Mouse (Mus musculus) liver, embryonic 14.5 days (tissue): ENCODE measurements around the gene Sh3tc1. TPM values are rescaled to one million over a fixed set of nuclear protein-coding genes. Genes with fewer than 3 reads are reported as not detected.

ENCODE experiments used
- ATAC-seq: fragments of 200-750 bp; cut with Nextera tagmentation; 2 replicates; pipeline ENCODE4 v1.8.0; 2017; ENCODE audit warnings: moderate number of reproducible peaks, mild to moderate bottlenecking, moderate library complexity; ENCODE audit not compliant: insufficient read depth
- DNase-seq, 3 experiments: peaks; one replicate each; pipeline ENCODE4 v3.0.0-alpha.2; 2012 to 2013; ENCODE audit warnings: low read depth in 3 of 3, low spot score in 3 of 3
- H3K27ac ChIP-seq: fragments of 300-500 bp; sonication (generic); 2 replicates; pipeline ENCODE4 v1.5.1; 2014; ENCODE audit warnings: moderate library complexity, mild to moderate bottlenecking, control low read depth, inconsistent platforms
- H3K27me3 ChIP-seq: fragments of 300-500 bp; sonication (generic); 2 replicates; pipeline ENCODE4 v1.6.1; 2014; ENCODE audit warnings: mild to moderate bottlenecking, low read length, moderate library complexity; ENCODE audit not compliant: control insufficient read depth, insufficient read depth
- H3K36me3 ChIP-seq: fragments of 300-500 bp; sonication (generic); replicated peaks from 2 replicates; pipeline ENCODE4 v1.6.1; 2014; ENCODE audit warnings: low read depth; ENCODE audit not compliant: control insufficient read depth, insufficient read depth
- H3K4me1 ChIP-seq, 2 experiments: fragments of 200-500 bp in 1 of 2; fragments of 300-500 bp in 1 of 2; sonication (generic) in 1 of 2; replicated peaks; 2 replicates each; pipeline ENCODE4 v1.6.1; 2012 to 2014; ENCODE audit warnings: antibody characterized with exemption in 1 of 2, inconsistent platforms in 1 of 2, low read length in 1 of 2; ENCODE audit not compliant: control insufficient read depth in 2 of 2, insufficient read depth in 2 of 2
- H3K4me2 ChIP-seq: fragments of 300-500 bp; sonication (generic); 2 replicates; pipeline ENCODE4 v1.6.1; 2014; ENCODE audit warnings: low read depth, mild to moderate bottlenecking, control low read depth, moderate library complexity
- H3K4me3 ChIP-seq, 2 experiments: fragments of 200-500 bp in 1 of 2; fragments of 300-500 bp in 1 of 2; sonication (generic) in 1 of 2; 2 replicates each; pipeline ENCODE4 v1.5.1; 2012 to 2014; ENCODE audit warnings: low read depth in 2 of 2, low read length in 2 of 2, mild to moderate bottlenecking in 2 of 2, control low read depth in 1 of 2, inconsistent platforms in 1 of 2, moderate library complexity in 1 of 2; ENCODE audit not compliant: insufficient read depth in 1 of 2
- H3K9ac ChIP-seq: fragments of 300-500 bp; sonication (generic); replicated peaks from 2 replicates; pipeline ENCODE4 v1.6.1; 2014; ENCODE audit warnings: mild to moderate bottlenecking, control low read depth, moderate library complexity
- H3K9me3 ChIP-seq: fragments of 300-500 bp; sonication (generic); 2 replicates; pipeline ENCODE4 v1.6.1; 2016; ENCODE audit warnings: low read length, mixed read lengths; ENCODE audit not compliant: control insufficient read depth
- CTCF ChIP-seq: IDR thresholded peaks from 2 replicates; pipeline ENCODE4 v1.5.1; 2016; ENCODE audit warnings: antibody characterized with exemption, low read depth, control low read depth
- EP300 ChIP-seq: IDR thresholded peaks from 2 replicates; pipeline ENCODE4 v1.6.1; 2016; ENCODE audit warnings: antibody characterized with exemption, low read depth
- WGBS: fragments of 180-500 bp; shearing (Covaris S2); extraction: QIAGEN DNeasy Blood & Tissue Kit; methylation state at CpG from one replicate; pipeline ENCODE4 v1.1.7; 2014; ENCODE audit not compliant: insufficient replicate concordance; 5-methylcytosine and 5-hydroxymethylcytosine counted together
- polyA plus RNA-seq, 2 experiments: library from polyadenylated mRNA; depleted of rRNA in 1 of 2; stranded (reverse) in 1 of 2; unstranded in 1 of 2; fragments of >200 nt; fragmentation: Nextera tagmentation in 1 of 2; extraction: Ambion mirVana in 1 of 2; gene quantifications; 2 replicates each; pipeline versions ENCODE4 v1.2.1 to v1.2.3; 2012 to 2014

The Sh3tc1 gene
- polyA plus RNA-seq, 2 experiments: 0.93 to 1.8 TPM

- H3K4me3 ChIP-seq: no peak overlapping the region
- no peaks in the 10 kb centered on the region for H3K4me1 ChIP-seq
- TF ChIP-seq CTCF (no peak), EP300 (no peak)
- DNase-seq (no peak), ATAC-seq (no peak)
- 68% methylated on average over 2 of the region's 2 CpGs for WGBS
- no peak overlapping the region for H3K4me2 ChIP-seq
- no peak overlapping the region for H3K9ac ChIP-seq
- H3K36me3 ChIP-seq: no peaks in the 10 kb centered on the region
- H3K27me3 ChIP-seq: no peaks in the 10 kb centered on the region
- H3K9me3 ChIP-seq: no peaks in the 10 kb centered on the region
- no peak overlapping the region for H3K27ac ChIP-seq
These were observed 782 bp downstream of the Sh3tc1 start for GRCm38 (mm10) chr5:35739005-35739404.

DNA sequence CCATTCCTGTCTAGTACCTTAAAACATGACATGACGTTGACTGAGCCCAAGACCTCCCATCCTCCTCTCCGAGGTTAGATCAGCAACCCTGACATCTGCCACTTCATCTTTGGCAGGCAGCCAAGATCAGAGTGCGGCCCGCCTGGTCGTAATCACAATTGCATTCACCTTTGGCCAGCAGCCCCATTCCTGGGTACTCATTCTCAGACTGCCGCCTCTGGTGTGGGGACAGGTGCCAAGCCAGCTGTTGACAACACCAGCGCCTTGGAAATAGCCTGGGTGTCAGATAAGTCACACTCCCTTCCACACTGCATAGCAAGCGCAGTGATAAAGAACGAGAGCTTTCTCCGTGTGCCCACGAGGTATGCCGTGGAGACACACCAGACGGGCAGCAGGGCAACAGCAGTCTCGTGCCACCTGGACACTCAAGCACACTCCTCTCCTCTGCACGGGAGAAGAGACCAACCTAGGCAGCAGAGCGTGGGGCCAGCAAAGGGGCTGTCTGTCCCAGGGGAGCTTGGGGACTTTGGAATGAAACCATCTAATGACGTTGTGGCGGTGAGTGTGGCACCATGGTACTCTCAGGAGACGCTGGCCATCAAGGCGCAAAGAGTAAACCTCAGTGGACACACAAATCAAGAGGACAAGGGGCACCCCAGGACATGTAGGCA, 2.4 kb downstream of the Sh3tc1 start:
- no peak for TF ChIP-seq EP300
- TF ChIP-seq CTCF: no peak
- no peaks in the 10 kb centered on the region for H3K9me3 ChIP-seq
- no peaks in the 10 kb centered on the region for H3K27me3 ChIP-seq
- H3K36me3 ChIP-seq: no peaks in the 10 kb centered on the region
- H3K4me3 ChIP-seq: no peak overlapping the region
- H3K27ac ChIP-seq: no peak overlapping the region
- H3K4me2 ChIP-seq: no peak overlapping the region
- no peaks in the 10 kb centered on the region for H3K4me1 ChIP-seq
- no peak overlapping the region for H3K9ac ChIP-seq
- no peak for ATAC-seq
- no peak for DNase-seq
- WGBS: 66% methylated on average over 20 of the region's 20 CpGs

GRCm38 (mm10) chr5:35733523-35733922, 6.3 kb downstream of the Sh3tc1 start:
- H3K27ac ChIP-seq: no peak overlapping the region
- no peak overlapping the region for H3K4me3 ChIP-seq
- no peaks in the 10 kb centered on the region for H3K27me3 ChIP-seq
- DNase-seq (no peak), ATAC-seq (no peak)
- TF ChIP-seq CTCF: no peak
- TF ChIP-seq EP300: no peak
- H3K9me3 ChIP-seq: no peaks in the 10 kb centered on the region
- no peaks in the 10 kb centered on the region for H3K36me3 ChIP-seq
- 0 out of 4 replicates have a peak, but pooled peaks cover 0 to 4% of the 10 kb centered on the region in 2 experiments for H3K4me1 ChIP-seq
- H3K9ac ChIP-seq: no peak overlapping the region
- no peak overlapping the region for H3K4me2 ChIP-seq
- 56% methylated on average over 2 of the region's 2 CpGs for WGBS

- TF ChIP-seq CTCF: no peak
- no peak for TF ChIP-seq EP300
- H3K27ac ChIP-seq: no peak overlapping the region
- 55% methylated on average over 4 of the region's 4 CpGs for WGBS
- H3K27me3 ChIP-seq: no peaks in the 10 kb centered on the region
- no peak overlapping the region for H3K9ac ChIP-seq
- H3K36me3 ChIP-seq: no peaks in the 10 kb centered on the region
- 0 out of 4 replicates have a peak, but pooled peaks cover 0 to 7% of the 10 kb centered on the region in 2 experiments for H3K4me1 ChIP-seq
- no peaks in the 10 kb centered on the region for H3K9me3 ChIP-seq
- no peak overlapping the region for H3K4me2 ChIP-seq
- ATAC-seq (no peak), DNase-seq (no peak)
- H3K4me3 ChIP-seq: no peak overlapping the region
These were observed 8.8 kb downstream of the Sh3tc1 start for GRCm38 (mm10) chr5:35731006-35731405.

- no peak for DNase-seq
- Histone ChIP-seq H3K36me3 (no peaks in the 10 kb centered on the region), H3K4me3 (no peak overlapping the region), H3K9ac (no peak overlapping the region), H3K27ac (no peak overlapping the region), H3K9me3 (no peaks in the 10 kb centered on the region), H3K4me2 (no peak overlapping the region), H3K27me3 (no peaks in the 10 kb centered on the region), H3K4me1 (0 out of 4 replicates have a peak, but pooled peaks cover 0 to 7% of the 10 kb centered on the region in 2 experiments)
- TF ChIP-seq EP300: no peak
- no peak for TF ChIP-seq CTCF
- 28% methylated on average over 1 of the region's 1 CpGs for WGBS
- ATAC-seq: no peak
These were observed 9.2 kb downstream of the Sh3tc1 start for GRCm38 (mm10) chr5:35730552-35730951.
